Mouse (Mus musculus) layer of hippocampus, adult 2 months (tissue): ENCODE results near the gene Scgb1b24. TPM values are rescaled to one million over a fixed set of nuclear protein-coding genes. Genes with fewer than 3 reads are reported as not detected.

Experiments
- DNase-seq, 2 experiments: peaks; one replicate each; pipeline ENCODE4 v3.0.0; 2022; ENCODE audit warnings: low spot score in 2 of 2
- H3K27ac ChIP-seq: fragments of 200-600 bp; 2 replicates; pipeline ENCODE4 v1.8.1; 2022
- H3K4me3 ChIP-seq: fragments of 200-600 bp; 2 replicates; pipeline ENCODE4 v1.8.1; 2022; ENCODE audit warnings: mild to moderate bottlenecking
- CTCF ChIP-seq: fragments of 200-600 bp; conservative IDR thresholded peaks from 2 replicates; pipeline ENCODE4 v1.8.1; 2022; ENCODE audit warnings: antibody characterized with exemption, mild to moderate bottlenecking, moderate library complexity
- long read RNA-seq, 2 experiments: library from polyadenylated mRNA; stranded (forward); transcript quantifications; one replicate each; pipeline ENCODE4 v2.0.0; 2021; ENCODE audit warnings: borderline mapping rate in 2 of 2
- total RNA-seq, 2 experiments: library from RNA; stranded (reverse); gene quantifications; 2 replicates each; pipeline ENCODE4 v1.2.3; 2021

Scgb1b24 gene
- total RNA-seq = not detected
- long read RNA-seq, experiment 1 = 0 reads
- long read RNA-seq, experiment 2 = 0 reads

GRCm38 (mm10) chr7:33743499-33743898, at the start of gene Scgb1b24:
Gene Scgb1b24, plus strand, starts transcription at chr7:33743799.
- no peak for DNase-seq
- no peak for TF ChIP-seq CTCF
- H3K4me3 ChIP-seq = no peak within 1 kb of the TSS
- no peak within 1 kb of the TSS for H3K27ac ChIP-seq

- DNase-seq = no peak
- TF ChIP-seq CTCF = no peak
- Histone ChIP-seq H3K4me3 (no peak within 1 kb of the TSS), H3K27ac (no peak within 1 kb of the TSS)
Observed at GRCm38 (mm10) chr7:33739212-33739611, 4.4 kb upstream of the Scgb1b24 start, which contains the start of gene Scgb2b24. Gene Scgb2b24, minus strand, starts transcription at chr7:33739312.

Other genes with a start within 250 kb of the Scgb1b24 start
- not detected for gene Scgb2b21, start 223.3 kb upstream of the Scgb1b24 start, total RNA-seq
- not detected for gene Scgb2b24, start 4.5 kb upstream of the Scgb1b24 start, total RNA-seq
- not detected for gene Scgb2b26, start 201.2 kb downstream of the Scgb1b24 start, total RNA-seq